Mouse (Mus musculus) lung, postnatal 14 days (tissue): Measurements from ENCODE around the gene Serpinb7.
A peak's percentile ranks its signal among the peaks of the same experiment; 100 is the strongest.

Experiments used
- DNase-seq: peaks from one replicate; pipeline ENCODE4 v3.0.0; 2021

Gene Serpinb7

GRCm38 (mm10) chr1:107399355-107399754 lies at the start of gene Serpinb7:
Serpinb7 (plus strand) TSS chr1:107399655.
- no peak for DNase-seq

- no peak for DNase-seq
Measured at GRCm38 (mm10) chr1:107350392-107350791, 49.1 kb upstream of the Serpinb7 start.

- DNase-seq, result no peak
Measured at GRCm38 (mm10) chr1:107351115-107351514, 48.3 kb upstream of the Serpinb7 start.

GRCm38 (mm10) chr1:107353046-107353445 lies 46.4 kb upstream of the Serpinb7 start:
- no peak for DNase-seq

GRCm38 (mm10) chr1:107360898-107361297 lies 38.6 kb upstream of the Serpinb7 start, which contains the start of gene Serpinb11:
Serpinb11 (plus strand) TSS chr1:107361198.
- DNase-seq, result no peak

- DNase-seq, result no peak
Measured at GRCm38 (mm10) chr1:107365973-107366372, 33.5 kb upstream of the Serpinb7 start.

GRCm38 (mm10) chr1:107368944-107369343 lies 30.5 kb upstream of the Serpinb7 start:
- no peak for DNase-seq

- DNase-seq, result no peak
Measured at GRCm38 (mm10) chr1:107376952-107377351, 22.5 kb upstream of the Serpinb7 start.

GRCm38 (mm10) chr1:107378368-107378767 lies 21.1 kb upstream of the Serpinb7 start:
- no peak for DNase-seq

- no peak for DNase-seq
Measured at GRCm38 (mm10) chr1:107381491-107381890, 18.0 kb upstream of the Serpinb7 start.

GRCm38 (mm10) chr1:107382404-107382803 lies 17.1 kb upstream of the Serpinb7 start:
- no peak for DNase-seq

- DNase-seq, result no peak
Measured at GRCm38 (mm10) chr1:107384532-107384931, 14.9 kb upstream of the Serpinb7 start.

- no peak for DNase-seq
Measured at GRCm38 (mm10) chr1:107389753-107390152, 9.7 kb upstream of the Serpinb7 start.

- DNase-seq, result no peak
Measured at GRCm38 (mm10) chr1:107397481-107397880, 2.0 kb upstream of the Serpinb7 start.

- no peak for DNase-seq
Measured at GRCm38 (mm10) chr1:107402082-107402481, 2.6 kb downstream of the Serpinb7 start.

- no peak for DNase-seq
Measured at GRCm38 (mm10) chr1:107414650-107415049, 15.2 kb downstream of the Serpinb7 start.

GRCm38 (mm10) chr1:107422487-107422886 lies 23.0 kb downstream of the Serpinb7 start:
- no peak for DNase-seq

- DNase-seq, result no peak
Measured at GRCm38 (mm10) chr1:107431253-107431652, 31.8 kb downstream of the Serpinb7 start.

- no peak for DNase-seq
Measured at GRCm38 (mm10) chr1:107435528-107435927, 36.1 kb downstream of the Serpinb7 start.

- DNase-seq, result no peak
Measured at GRCm38 (mm10) chr1:107439462-107439861, 40.0 kb downstream of the Serpinb7 start.

- no peak for DNase-seq
Measured at GRCm38 (mm10) chr1:107445352-107445751, 45.9 kb downstream of the Serpinb7 start.

- no peak for DNase-seq
Measured at GRCm38 (mm10) chr1:107447228-107447931, 47.9 kb downstream of the Serpinb7 start.

- no peak for DNase-seq
Measured at GRCm38 (mm10) chr1:107479909-107480308, 80.5 kb downstream of the Serpinb7 start.

- peak; percentile 74 for DNase-seq
Measured at GRCm38 (mm10) chr1:107481452-107481851, 82.0 kb downstream of the Serpinb7 start.

GRCm38 (mm10) chr1:107489577-107489976 lies 90.1 kb downstream of the Serpinb7 start:
- peak; percentile 2 for DNase-seq
